Mouse (Mus musculus) liver, embryonic 16.5 days (tissue): Measurements from ENCODE around the gene Fstl4. TPM values are rescaled to one million over a fixed set of nuclear protein-coding genes. Genes with fewer than 3 reads are reported as not detected.

Source experiments
- ATAC-seq: fragments of 200-750 bp; cut with Nextera tagmentation; 2 replicates; pipeline ENCODE4 v1.8.0; 2017; ENCODE audit warnings: low read depth, mild to moderate bottlenecking, moderate number of reproducible peaks, moderate library complexity
- H3K27ac ChIP-seq: fragments of 300-500 bp; sonication (generic); 2 replicates; pipeline ENCODE4 v1.5.1; 2014; ENCODE audit warnings: mild to moderate bottlenecking, low read length
- H3K27me3 ChIP-seq: fragments of 300-500 bp; sonication (generic); 2 replicates; pipeline ENCODE4 v1.6.1; 2014; ENCODE audit warnings: low read depth, low read length, mixed read lengths; ENCODE audit not compliant: control insufficient read depth, insufficient read depth
- H3K36me3 ChIP-seq: fragments of 300-500 bp; sonication (generic); 2 replicates; pipeline ENCODE4 v1.6.1; 2014; ENCODE audit warnings: mild to moderate bottlenecking; ENCODE audit not compliant: control insufficient read depth, insufficient read depth
- H3K4me1 ChIP-seq: fragments of 300-500 bp; sonication (generic); 2 replicates; pipeline ENCODE4 v1.6.1; 2014; ENCODE audit warnings: low read depth, low read length, mixed read lengths; ENCODE audit not compliant: control insufficient read depth
- H3K4me2 ChIP-seq: fragments of 300-500 bp; sonication (generic); 2 replicates; pipeline ENCODE4 v1.6.1; 2014; ENCODE audit warnings: low read depth, low read length, mixed read lengths
- H3K4me3 ChIP-seq: fragments of 300-500 bp; sonication (generic); 2 replicates; pipeline ENCODE4 v1.5.1; 2014; ENCODE audit warnings: low read depth, mild to moderate bottlenecking, low read length
- H3K9ac ChIP-seq: fragments of 300-500 bp; sonication (generic); 2 replicates; pipeline ENCODE4 v1.6.1; 2014; ENCODE audit warnings: low read depth, low read length
- H3K9me3 ChIP-seq: fragments of 300-500 bp; sonication (generic); replicated peaks from 2 replicates; pipeline ENCODE4 v1.6.1; 2016; ENCODE audit warnings: low read length; ENCODE audit not compliant: control insufficient read depth
- WGBS: fragments of 180-500 bp; shearing (Covaris S2); extraction: QIAGEN DNeasy Blood & Tissue Kit; methylation state at CpG from one replicate; pipeline ENCODE4 v1.1.7; 2014; ENCODE audit not compliant: insufficient replicate concordance; 5-methylcytosine and 5-hydroxymethylcytosine counted together
- polyA plus RNA-seq: library from polyadenylated mRNA; unstranded; fragments of >200 nt; fragmentation: Nextera tagmentation; extraction: Ambion mirVana; gene quantifications from 2 replicates; pipeline ENCODE4 v1.2.1, GENCODE M21; 2015

The Fstl4 gene
- polyA plus RNA-seq, 1 experiment from 2014 or later = 0.08 TPM

GRCm38 (mm10) chr11:53013906-53014305 is 249.5 kb downstream of the Fstl4 start:
- Histone ChIP-seq H3K4me1 (no peaks in the 10 kb centered on the region), H3K36me3 (no peaks in the 10 kb centered on the region), H3K4me2 (no peak overlapping the region), H3K9me3 (no peaks in the 10 kb centered on the region), H3K27me3 (no peaks in the 10 kb centered on the region), H3K27ac (no peak overlapping the region), H3K4me3 (no peak overlapping the region), H3K9ac (no peak overlapping the region)
- 59% methylated on average over 5 of the region's 5 CpGs for WGBS
- no peak for ATAC-seq

GRCm38 (mm10) chr11:53016358-53017021 is 252.1 kb downstream of the Fstl4 start:
- H3K27me3 ChIP-seq = no peaks in the 10 kb centered on the region
- no peaks in the 10 kb centered on the region for H3K9me3 ChIP-seq
- H3K4me3 ChIP-seq = no peak overlapping the region
- no peak for ATAC-seq
- H3K27ac ChIP-seq = no peak overlapping the region
- no peak overlapping the region for H3K4me2 ChIP-seq
- no peaks in the 10 kb centered on the region for H3K36me3 ChIP-seq
- no peak overlapping the region for H3K9ac ChIP-seq
- WGBS = 65% methylated on average over 7 of the region's 7 CpGs
- no peaks in the 10 kb centered on the region for H3K4me1 ChIP-seq

GRCm38 (mm10) chr11:53019509-53019908 is 255.1 kb downstream of the Fstl4 start:
- no peak overlapping the region for H3K27ac ChIP-seq
- no peaks in the 10 kb centered on the region for H3K27me3 ChIP-seq
- no peaks in the 10 kb centered on the region for H3K4me1 ChIP-seq
- no peak overlapping the region for H3K4me2 ChIP-seq
- H3K4me3 ChIP-seq = no peak overlapping the region
- 58% methylated on average over 3 of the region's 3 CpGs for whole genome bisulfite sequencing
- no peaks in the 10 kb centered on the region for H3K36me3 ChIP-seq
- H3K9ac ChIP-seq = no peak overlapping the region
- ATAC-seq = no peak
- H3K9me3 ChIP-seq = no peaks in the 10 kb centered on the region

- no peak overlapping the region for H3K4me2 ChIP-seq
- WGBS = 23% methylated on average over 6 of the region's 6 CpGs
- no peaks in the 10 kb centered on the region for H3K27me3 ChIP-seq
- no peaks in the 10 kb centered on the region for H3K4me1 ChIP-seq
- H3K4me3 ChIP-seq = no peak overlapping the region
- H3K9me3 ChIP-seq = no peaks in the 10 kb centered on the region
- H3K36me3 ChIP-seq = no peaks in the 10 kb centered on the region
- no peak overlapping the region for H3K9ac ChIP-seq
- H3K27ac ChIP-seq = no peak overlapping the region
- no peak for ATAC-seq
Observed at GRCm38 (mm10) chr11:53024403-53024802, 260.0 kb downstream of the Fstl4 start.

- H3K9me3 ChIP-seq = no peaks in the 10 kb centered on the region
- H3K9ac ChIP-seq = no peak overlapping the region
- no peaks in the 10 kb centered on the region for H3K36me3 ChIP-seq
- no peak for ATAC-seq
- H3K4me1 ChIP-seq = no peaks in the 10 kb centered on the region
- H3K4me2 ChIP-seq = no peak overlapping the region
- 87% methylated on average over 6 of the region's 6 CpGs for WGBS
- H3K27me3 ChIP-seq = no peaks in the 10 kb centered on the region
- no peak overlapping the region for H3K4me3 ChIP-seq
- H3K27ac ChIP-seq = no peak overlapping the region
Observed at GRCm38 (mm10) chr11:53025686-53026085, 261.3 kb downstream of the Fstl4 start.

- ATAC-seq = no peak
- no peaks in the 10 kb centered on the region for H3K4me1 ChIP-seq
- H3K4me2 ChIP-seq = no peak overlapping the region
- no peak overlapping the region for H3K9ac ChIP-seq
- no peak overlapping the region for H3K27ac ChIP-seq
- WGBS = 71% methylated on average over 7 of the region's 7 CpGs
- no peaks in the 10 kb centered on the region for H3K9me3 ChIP-seq
- H3K36me3 ChIP-seq = no peaks in the 10 kb centered on the region
- H3K4me3 ChIP-seq = no peak overlapping the region
- H3K27me3 ChIP-seq = no peaks in the 10 kb centered on the region
Observed at GRCm38 (mm10) chr11:53028421-53029168, 264.2 kb downstream of the Fstl4 start.

- ATAC-seq = no peak
- Histone ChIP-seq H3K9ac (no peak overlapping the region), H3K4me2 (no peak overlapping the region), H3K4me3 (no peak overlapping the region), H3K9me3 (no peaks in the 10 kb centered on the region), H3K4me1 (no peaks in the 10 kb centered on the region), H3K27ac (no peak overlapping the region), H3K36me3 (no peaks in the 10 kb centered on the region), H3K27me3 (no peaks in the 10 kb centered on the region)
- WGBS = 74% methylated on average over 4 of the region's 4 CpGs
Observed at GRCm38 (mm10) chr11:53031777-53032176, 267.3 kb downstream of the Fstl4 start.

- H3K27ac ChIP-seq = no peak overlapping the region
- ATAC-seq = no peak
- H3K4me1 ChIP-seq = no peaks in the 10 kb centered on the region
- no peaks in the 10 kb centered on the region for H3K9me3 ChIP-seq
- H3K9ac ChIP-seq = no peak overlapping the region
- H3K36me3 ChIP-seq = no peaks in the 10 kb centered on the region
- H3K4me3 ChIP-seq = no peak overlapping the region
- no peaks in the 10 kb centered on the region for H3K27me3 ChIP-seq
- WGBS = 24% methylated on average over 4 of the region's 4 CpGs
- no peak overlapping the region for H3K4me2 ChIP-seq
Observed at GRCm38 (mm10) chr11:53032336-53032735, 267.9 kb downstream of the Fstl4 start.

GRCm38 (mm10) chr11:53035414-53035813 is 271.0 kb downstream of the Fstl4 start:
- H3K9me3 ChIP-seq = no peaks in the 10 kb centered on the region
- H3K27me3 ChIP-seq = no peaks in the 10 kb centered on the region
- WGBS = 66% methylated on average over 7 of the region's 7 CpGs
- no peaks in the 10 kb centered on the region for H3K36me3 ChIP-seq
- H3K4me2 ChIP-seq = no peak overlapping the region
- no peak overlapping the region for H3K9ac ChIP-seq
- no peak for ATAC-seq
- no peaks in the 10 kb centered on the region for H3K4me1 ChIP-seq
- no peak overlapping the region for H3K27ac ChIP-seq
- no peak overlapping the region for H3K4me3 ChIP-seq
